Mouse (Mus musculus) erythroblast, embryonic 14.5 days (primary cell): Measurements from ENCODE around the gene Tkt. TPM values are rescaled to one million over a fixed set of nuclear protein-coding genes. Genes with fewer than 3 reads are reported as not detected.
"Not testable (repeated sequence)": the region's sequence is repeated elsewhere in the genome, so short reads cannot be mapped to it uniquely, and the experiment has no call there.

Experiments
- H3K27me3 ChIP-seq: 2 replicates; pipeline ENCODE4 v1.6.1; 2012; ENCODE audit warnings: inconsistent platforms; ENCODE audit not compliant: control insufficient read depth
- H3K36me3 ChIP-seq: 2 replicates; pipeline ENCODE4 v1.6.1; 2012; ENCODE audit warnings: mild to moderate bottlenecking, inconsistent platforms; ENCODE audit not compliant: control insufficient read depth
- H3K4me1 ChIP-seq: 2 replicates; pipeline ENCODE4 v1.6.1; 2012; ENCODE audit warnings: inconsistent platforms; ENCODE audit not compliant: control insufficient read depth
- H3K4me3 ChIP-seq: replicated peaks from 2 replicates; pipeline ENCODE3; 2012; ENCODE audit warnings: moderate library complexity, mild to moderate bottlenecking, inconsistent platforms
- H3K9me3 ChIP-seq: 2 replicates; pipeline ENCODE4 v1.6.1; 2012; ENCODE audit warnings: low read length, inconsistent platforms, mixed read lengths; ENCODE audit not compliant: control insufficient read depth
- GATA1 ChIP-seq: IDR thresholded peaks from 2 replicates; pipeline ENCODE4 v1.6.1; 2012; ENCODE audit warnings: low read length, inconsistent platforms, mixed read lengths
- TAL1 ChIP-seq: IDR thresholded peaks from 3 replicates; pipeline ENCODE4 v1.6.1; 2012; ENCODE audit warnings: low read length, inconsistent platforms, mixed read lengths
- polyA plus RNA-seq: library from polyadenylated mRNA; stranded (reverse); fragments of >175 nt; gene quantifications from 2 replicates; pipeline ENCODE4 v1.2.3, GENCODE M21; 2012

The Tkt gene
- polyA plus RNA-seq, 1 experiment: 67.9 TPM

- Histone ChIP-seq H3K4me1 (peaks cover 40% of the 10 kb centered on the region), H3K4me3 (no peak overlapping the region), H3K27me3 (no peaks in the 10 kb centered on the region), H3K36me3 (peaks cover 55% of the 10 kb centered on the region), H3K9me3 (no peaks in the 10 kb centered on the region)
- TF ChIP-seq TAL1 (no peak), GATA1 (no peak)
Measured at GRCm38 (mm10) chr14:30576260-30576659, 28.1 kb downstream of the Tkt start.

GRCm38 (mm10) chr14:30577303-30578062, 29.3 kb downstream of the Tkt start:
- Histone ChIP-seq H3K4me1 (peaks cover 38% of the 10 kb centered on the region), H3K36me3 (peaks cover 43% of the 10 kb centered on the region)
- not testable (repeated sequence) for H3K9me3 ChIP-seq, H3K27me3 ChIP-seq, H3K4me3 ChIP-seq

GRCm38 (mm10) chr14:30579180-30579579, 31.0 kb downstream of the Tkt start:
- Histone ChIP-seq H3K4me1 (peaks cover 31% of the 10 kb centered on the region), H3K9me3 (no peaks in the 10 kb centered on the region), H3K4me3 (no peak overlapping the region), H3K27me3 (no peaks in the 10 kb centered on the region), H3K36me3 (peaks cover 26% of the 10 kb centered on the region)
- TF ChIP-seq GATA1: no peak
- no peak for TF ChIP-seq TAL1

- Histone ChIP-seq H3K27me3 (no peaks in the 10 kb centered on the region), H3K9me3 (no peaks in the 10 kb centered on the region), H3K4me1 (peaks cover 34% of the 10 kb centered on the region), H3K4me3 (no peak overlapping the region), H3K36me3 (peaks cover 19% of the 10 kb centered on the region)
- TF ChIP-seq GATA1 (no peak), TAL1 (no peak)
Measured at GRCm38 (mm10) chr14:30579882-30580281, 31.7 kb downstream of the Tkt start.

GRCm38 (mm10) chr14:30581238-30581637, 33.1 kb downstream of the Tkt start:
- TF ChIP-seq GATA1 (no peak), TAL1 (no peak)
- Histone ChIP-seq H3K4me1 (peaks cover 21% of the 10 kb centered on the region), H3K36me3 (peaks cover 6% of the 10 kb centered on the region), H3K27me3 (no peaks in the 10 kb centered on the region), H3K4me3 (no peak overlapping the region), H3K9me3 (no peaks in the 10 kb centered on the region)

GRCm38 (mm10) chr14:30584077-30584476, 35.9 kb downstream of the Tkt start:
- H3K27me3 ChIP-seq: no peaks in the 10 kb centered on the region
- H3K4me3 ChIP-seq: no peak overlapping the region
- H3K9me3 ChIP-seq: no peaks in the 10 kb centered on the region
- peaks cover 13% of the 10 kb centered on the region for H3K4me1 ChIP-seq
- H3K36me3 ChIP-seq: no peaks in the 10 kb centered on the region
- no peak for TF ChIP-seq GATA1
- no peak for TF ChIP-seq TAL1

GRCm38 (mm10) chr14:30584497-30585251, 36.5 kb downstream of the Tkt start:
- Histone ChIP-seq H3K4me3 (no peak overlapping the region), H3K36me3 (no peaks in the 10 kb centered on the region)

GRCm38 (mm10) chr14:30585323-30585722, 37.2 kb downstream of the Tkt start:
- Histone ChIP-seq H3K36me3 (no peaks in the 10 kb centered on the region), H3K9me3 (no peaks in the 10 kb centered on the region), H3K27me3 (no peaks in the 10 kb centered on the region), H3K4me1 (peaks cover 13% of the 10 kb centered on the region), H3K4me3 (no peak overlapping the region)
- TF ChIP-seq TAL1 (no peak), GATA1 (no peak)

More at GRCm38 (mm10) chr14:30584497-30585251, 36.5 kb downstream of the Tkt start:
- H3K9me3 ChIP-seq: no peaks in the 10 kb centered on the region
- H3K27me3 ChIP-seq: no peaks in the 10 kb centered on the region
- H3K4me1 ChIP-seq: peaks cover 13% of the 10 kb centered on the region
- TF ChIP-seq TAL1: no peak
- TF ChIP-seq GATA1: no peak

- Histone ChIP-seq H3K9me3 (no peaks in the 10 kb centered on the region), H3K27me3 (no peaks in the 10 kb centered on the region), H3K36me3 (no peaks in the 10 kb centered on the region), H3K4me1 (peaks cover 10% of the 10 kb centered on the region), H3K4me3 (no peak overlapping the region)
- TF ChIP-seq TAL1: no peak
- no peak for TF ChIP-seq GATA1
Measured at GRCm38 (mm10) chr14:30586780-30587461, 38.8 kb downstream of the Tkt start.
